Mouse (Mus musculus) thymus, adult 18-20 months (tissue): ENCODE results near the gene Ccdc162.
"Not testable (repeated sequence)": the region's sequence is repeated elsewhere in the genome, so short reads cannot be mapped to it uniquely, and the experiment has no call there.

Experiments used
- DNase-seq, 2 experiments: peaks; one replicate each; pipeline ENCODE4 v3.0.0; 2022; ENCODE audit warnings: mixed read lengths in 2 of 2

Ccdc162 gene

DNA sequence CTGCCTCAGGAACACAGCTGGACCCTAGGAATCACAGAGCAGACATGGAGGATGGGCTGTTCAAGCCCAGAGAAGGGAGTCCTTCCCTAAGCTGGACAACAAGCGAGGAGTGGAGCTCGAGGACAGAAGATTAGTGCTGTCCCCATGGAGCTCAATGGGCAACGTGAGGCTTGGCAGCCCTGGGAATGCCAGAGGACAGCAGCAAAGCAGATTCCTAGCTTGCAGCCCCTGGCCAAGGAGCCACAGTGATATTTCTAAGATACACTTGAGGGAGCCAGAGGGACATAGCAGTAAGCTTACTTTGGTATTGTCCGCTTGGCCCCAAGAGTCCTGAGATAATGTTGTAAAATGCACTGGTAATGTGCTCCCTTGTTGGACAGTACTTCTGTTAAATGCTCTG lies 25.5 kb downstream of the Ccdc162 start:
- no peak for DNase-seq

- peak; percentile 44 to 65 for DNase-seq
Observed at GRCm38 (mm10) chr10:41689941-41690887, 26.2 kb downstream of the Ccdc162 start.

DNA sequence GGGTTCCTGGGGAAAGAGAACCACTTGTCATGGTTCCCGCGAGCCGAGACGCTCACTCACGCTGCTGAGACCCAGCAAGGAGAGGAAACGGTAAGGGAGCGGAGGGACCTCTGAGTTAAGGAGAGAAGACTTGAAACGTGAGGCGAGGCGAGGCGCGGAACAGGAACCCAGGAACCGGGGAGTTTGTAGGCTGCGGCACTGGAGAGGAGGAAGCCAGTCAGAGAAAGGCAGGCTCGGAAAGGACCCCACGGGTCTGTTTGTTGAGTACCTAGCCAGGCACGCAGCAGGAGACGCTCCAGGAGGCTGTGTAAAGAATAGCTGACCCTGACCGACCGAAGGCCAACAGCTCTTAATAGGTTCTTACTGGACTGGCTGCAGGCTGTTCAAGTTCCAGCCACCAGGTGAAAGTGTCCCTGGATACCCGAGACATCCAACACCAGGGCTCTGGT lies 31.9 kb downstream of the Ccdc162 start:
- DNase-seq, result no peak

GRCm38 (mm10) chr10:41682546-41683393 lies 33.7 kb downstream of the Ccdc162 start:
- DNase-seq, result peak; percentile 68 to 76

DNA sequence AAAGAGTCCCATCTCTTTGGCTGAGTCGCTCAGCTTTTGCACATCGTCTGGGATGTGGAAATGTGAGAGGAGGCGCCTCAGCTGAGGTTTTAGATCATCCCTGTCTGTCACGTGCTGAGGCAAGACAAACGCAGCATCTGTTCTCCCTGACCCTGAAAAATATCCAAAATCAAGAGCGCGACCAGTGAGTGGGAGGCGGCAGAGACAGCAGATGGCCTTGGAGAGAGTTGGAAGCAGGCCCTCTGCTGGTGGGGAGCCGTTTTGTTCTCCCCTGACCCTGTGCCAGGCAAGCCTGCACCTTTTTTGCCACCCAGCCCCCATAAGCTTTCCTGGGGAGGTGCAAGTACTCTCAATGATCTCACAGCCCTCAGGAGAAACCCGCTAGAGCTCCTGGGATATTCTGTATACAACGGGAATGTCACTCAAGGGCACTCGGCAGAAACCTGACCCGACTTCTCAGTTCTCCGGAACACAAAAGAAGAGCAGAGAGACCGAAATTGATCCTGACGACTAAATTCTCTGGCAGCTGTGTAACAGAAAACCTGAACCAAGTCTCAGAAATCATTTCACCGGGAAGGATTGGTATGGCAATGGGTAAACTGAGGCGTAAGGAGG lies 37.6 kb downstream of the Ccdc162 start:
- peak; percentile 37 to 46 for DNase-seq

GRCm38 (mm10) chr10:41677396-41677795 lies 39.0 kb downstream of the Ccdc162 start:
- no peak for DNase-seq

- DNase-seq, result no peak
Observed at GRCm38 (mm10) chr10:41676661-41677061, 39.8 kb downstream of the Ccdc162 start.

DNA sequence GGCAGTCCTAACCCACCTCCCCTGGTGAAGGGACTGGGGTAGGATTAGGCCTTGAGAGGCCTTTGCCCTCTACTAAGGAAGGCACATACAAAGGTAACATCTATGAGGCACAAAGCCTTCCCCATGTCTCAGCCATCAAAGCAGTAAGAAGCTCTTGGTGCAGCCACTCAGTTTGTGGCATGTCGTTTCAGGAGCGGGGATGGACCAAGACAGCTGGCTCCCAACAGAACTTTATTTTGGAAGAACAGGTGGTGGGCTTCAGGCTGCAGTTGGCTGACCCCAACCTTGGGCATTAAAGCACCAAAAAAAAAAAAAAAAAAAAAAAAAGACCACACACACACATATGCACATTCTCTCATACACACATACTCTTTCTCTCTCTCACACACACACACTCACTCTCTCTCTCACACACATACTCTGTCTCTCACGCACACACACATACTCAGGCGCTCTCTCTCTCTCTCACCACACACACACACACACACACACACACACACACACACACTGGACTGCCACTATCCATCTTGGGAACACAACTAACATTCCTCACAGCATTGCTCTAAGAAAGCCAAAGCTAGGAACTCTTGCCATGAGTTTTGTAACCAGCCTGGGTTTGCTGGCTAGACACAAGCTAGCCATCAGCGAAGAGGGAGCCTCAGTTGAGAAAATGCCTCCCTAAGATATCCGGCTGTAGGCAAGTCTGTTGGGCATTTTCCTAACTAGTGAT lies 40.4 kb downstream of the Ccdc162 start:
- no peak for DNase-seq

DNA sequence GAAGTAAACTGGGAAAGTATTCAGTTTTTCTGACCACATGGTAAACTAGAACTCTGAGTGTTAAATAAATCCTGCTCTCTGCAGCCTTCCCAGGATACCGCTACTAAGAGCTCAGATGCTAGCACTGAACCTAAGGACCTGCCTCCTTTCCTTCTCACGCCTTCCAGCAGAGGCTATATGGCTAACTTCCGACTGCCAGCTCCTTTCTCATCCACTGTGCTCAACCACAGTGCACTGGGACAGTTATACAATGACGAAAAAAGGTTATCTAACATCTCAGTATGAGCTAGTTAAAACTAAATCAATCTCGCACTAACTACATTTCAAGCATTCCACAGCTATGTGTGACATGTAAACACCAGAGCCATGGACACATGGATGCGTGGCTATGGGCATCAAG lies 41.2 kb downstream of the Ccdc162 start:
- no peak for DNase-seq

DNA sequence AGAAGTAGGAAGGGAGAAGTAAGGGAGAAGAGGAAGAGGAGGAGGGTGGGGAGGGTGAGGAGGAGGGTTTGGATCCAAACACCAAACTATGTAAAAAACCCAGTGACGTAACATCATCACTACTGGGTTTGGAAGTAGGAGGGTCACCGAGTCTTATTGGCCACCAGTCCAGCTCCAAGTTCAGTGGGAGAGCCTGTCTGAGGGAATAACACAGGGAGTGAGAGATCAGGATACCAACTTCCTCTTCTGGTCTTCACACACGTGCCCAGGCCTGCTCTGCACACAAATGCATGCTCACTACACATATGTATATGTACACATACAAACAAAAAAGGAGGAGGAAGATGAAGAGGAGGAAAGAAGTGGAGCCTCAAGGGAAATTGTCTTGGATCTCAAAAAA lies 42.1 kb downstream of the Ccdc162 start:
- no peak for DNase-seq

- no peak for DNase-seq
Observed at GRCm38 (mm10) chr10:41670196-41670595, 46.2 kb downstream of the Ccdc162 start.

DNA sequence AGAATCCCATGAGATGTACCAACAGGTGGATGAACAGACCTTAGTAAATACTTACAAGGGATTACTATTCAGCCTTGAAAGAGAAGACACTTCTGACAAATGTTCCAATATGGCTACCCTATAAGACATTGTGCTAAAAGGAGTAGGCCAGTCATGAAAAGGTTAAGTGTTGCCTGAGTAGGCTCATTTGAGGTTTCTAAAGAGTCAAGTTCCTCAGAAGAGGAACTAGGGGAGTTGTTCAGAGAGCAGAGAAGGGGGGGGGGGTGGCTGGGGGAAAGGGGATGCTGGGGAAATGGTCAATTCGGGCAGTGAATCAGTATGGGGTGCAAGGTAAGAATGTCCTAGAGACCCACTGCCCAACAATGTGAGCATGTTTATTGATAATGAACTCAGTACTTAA lies 50.9 kb downstream of the Ccdc162 start:
- no peak for DNase-seq

- not testable (repeated sequence) for DNase-seq
Observed at GRCm38 (mm10) chr10:41659671-41660070, 56.8 kb downstream of the Ccdc162 start.

DNA sequence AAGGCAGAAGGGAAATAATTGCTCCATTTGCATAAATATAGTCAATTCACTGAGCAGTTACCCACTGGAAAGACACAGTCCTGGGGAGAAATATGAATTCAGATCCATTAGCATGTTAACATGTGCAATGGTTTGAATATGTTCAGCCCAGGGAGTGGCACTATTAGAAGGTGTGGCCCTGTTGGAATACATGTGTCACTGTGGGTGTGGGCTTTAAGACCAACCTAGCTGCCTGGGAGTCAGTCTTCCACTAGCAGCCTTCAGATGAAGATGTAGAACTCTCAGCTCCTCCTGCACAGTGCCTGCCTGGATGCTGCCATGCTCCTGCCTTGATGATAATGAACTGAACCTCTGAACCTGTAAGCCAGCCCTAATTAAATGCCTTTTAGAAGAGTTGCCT lies 60.8 kb downstream of the Ccdc162 start:
- not testable (repeated sequence) for DNase-seq

GRCm38 (mm10) chr10:41652988-41653387 lies 63.4 kb downstream of the Ccdc162 start:
- DNase-seq, result no peak

DNA sequence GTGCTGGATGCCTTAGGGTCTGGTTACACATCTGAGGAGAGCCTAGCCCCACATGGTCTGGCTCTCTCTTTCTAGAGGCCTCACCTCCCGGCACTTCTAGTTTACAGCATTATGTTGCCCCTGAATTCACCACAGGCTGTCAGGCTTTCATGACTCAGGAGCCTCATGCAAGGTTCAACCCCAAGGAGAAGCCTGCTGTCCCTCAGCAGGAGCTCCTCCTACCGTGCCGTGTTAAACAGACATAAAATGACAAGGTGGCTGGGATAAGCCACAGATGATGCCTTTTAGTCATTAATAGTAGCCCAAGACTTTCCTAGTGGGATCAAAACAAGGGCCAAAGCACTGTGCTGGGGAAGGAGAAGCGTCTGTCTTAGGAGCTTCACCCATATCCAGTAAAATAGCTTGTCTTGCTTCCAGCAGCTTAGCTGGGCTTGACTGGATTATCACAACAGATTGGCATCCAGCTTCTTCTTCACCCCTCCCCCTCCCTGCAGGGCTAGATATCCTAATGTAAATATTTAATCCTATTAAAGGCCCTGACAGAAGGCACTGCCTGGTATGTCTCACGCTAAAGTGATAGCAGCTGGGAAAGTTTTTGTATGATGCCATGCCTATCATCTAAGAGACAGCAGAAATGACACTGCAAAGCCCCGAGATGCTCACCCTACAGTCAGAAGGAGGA lies 64.2 kb downstream of the Ccdc162 start:
- no peak for DNase-seq

GRCm38 (mm10) chr10:41651532-41651931 lies 64.9 kb downstream of the Ccdc162 start:
- no peak for DNase-seq

GRCm38 (mm10) chr10:41649186-41649585 lies 67.2 kb downstream of the Ccdc162 start:
- DNase-seq, result no peak

DNA sequence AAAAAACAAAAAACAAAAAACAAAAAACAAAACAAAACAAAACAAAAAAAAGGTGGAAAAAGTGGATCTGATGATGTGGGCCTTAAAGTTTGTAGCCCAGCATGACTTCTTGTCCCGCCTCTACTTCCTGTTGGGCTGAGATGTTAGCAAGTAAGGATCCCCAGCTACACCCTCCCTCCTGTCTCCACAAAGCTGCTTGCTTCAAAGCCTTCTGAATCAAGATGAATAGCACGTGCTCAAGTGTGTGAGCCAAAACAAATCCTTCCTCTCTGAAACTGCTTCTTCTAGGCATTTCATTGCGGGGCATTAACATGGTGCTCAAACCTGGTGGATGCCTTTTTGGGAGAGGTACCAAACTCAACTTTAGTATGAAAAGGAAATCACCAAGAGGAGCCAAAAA lies 77.7 kb downstream of the Ccdc162 start:
- peak; percentile 26 to 67 for DNase-seq

DNA sequence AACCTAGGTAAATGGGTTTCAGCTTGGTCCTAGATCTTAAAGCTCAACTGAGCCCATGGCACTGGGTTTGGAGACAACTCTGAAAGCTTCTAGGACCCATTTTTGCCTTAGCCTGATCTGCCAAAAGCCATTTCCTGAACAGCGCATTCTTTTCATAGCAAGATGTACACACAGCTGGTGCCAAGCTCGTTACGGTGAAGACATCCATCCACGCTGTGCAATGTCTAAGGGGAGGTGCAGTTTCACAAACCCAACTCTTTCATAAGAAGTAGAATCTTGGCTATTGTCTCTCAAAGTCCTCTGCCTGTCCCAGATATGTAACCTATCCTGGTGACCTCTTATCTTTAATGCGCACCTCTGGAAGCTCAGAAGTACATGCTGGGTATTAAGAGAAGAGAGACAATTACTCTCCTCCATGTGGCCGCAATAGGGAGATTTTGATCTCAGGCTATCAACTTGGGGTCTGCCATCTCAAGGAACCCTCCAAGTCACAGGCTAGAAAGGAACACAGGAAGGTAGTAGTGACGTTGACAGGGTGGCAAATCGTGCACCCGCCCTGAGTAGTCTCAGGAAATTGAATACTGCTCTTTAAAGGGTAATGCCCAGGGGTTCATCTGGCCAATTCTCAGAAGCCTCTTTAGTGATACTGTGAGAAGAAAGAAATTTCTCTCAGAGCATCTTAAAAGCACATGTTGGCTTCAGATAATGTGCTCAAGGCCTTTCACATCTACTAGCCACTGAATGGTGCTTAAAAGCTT lies 81.0 kb downstream of the Ccdc162 start:
- DNase-seq, result peak in 1 of 2 experiments; percentile 56

- DNase-seq, result peak; percentile 38 to 51
Observed at GRCm38 (mm10) chr10:41633801-41634200, 82.6 kb downstream of the Ccdc162 start.
